Mouse (Mus musculus): ENCODE results near the gene Hist1h3f.

DNA sequence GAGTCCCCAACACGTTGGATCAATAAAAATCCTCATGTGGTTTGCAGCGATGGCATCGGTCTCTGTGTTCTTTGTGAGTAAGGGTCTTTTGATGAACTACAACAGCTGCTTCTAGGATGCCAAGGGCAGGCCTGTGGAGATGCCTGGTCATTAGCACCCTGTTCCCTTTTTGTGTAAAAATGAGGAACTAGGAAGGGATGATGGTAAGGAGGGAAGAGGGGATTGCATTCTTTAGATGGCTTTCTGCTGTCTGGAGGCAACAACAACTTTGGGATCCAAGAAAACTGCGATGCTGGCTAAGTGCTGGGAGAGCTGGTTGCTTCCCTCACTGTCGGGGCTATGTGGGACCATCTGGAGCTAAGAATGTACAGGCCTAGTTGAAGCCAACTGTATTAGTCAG is 5.6 kb upstream of the Hist1h3f start:
- TF ChIP-seq CTCF (IDR thresholded peaks at IDR 0.05) (no peak), EP300 (IDR thresholded peaks at IDR 0.05) (no peak)

Measured in lung, postnatal 0 days (tissue).